Mouse (Mus musculus): Measurements from ENCODE around the gene Plxnb1.

DNA sequence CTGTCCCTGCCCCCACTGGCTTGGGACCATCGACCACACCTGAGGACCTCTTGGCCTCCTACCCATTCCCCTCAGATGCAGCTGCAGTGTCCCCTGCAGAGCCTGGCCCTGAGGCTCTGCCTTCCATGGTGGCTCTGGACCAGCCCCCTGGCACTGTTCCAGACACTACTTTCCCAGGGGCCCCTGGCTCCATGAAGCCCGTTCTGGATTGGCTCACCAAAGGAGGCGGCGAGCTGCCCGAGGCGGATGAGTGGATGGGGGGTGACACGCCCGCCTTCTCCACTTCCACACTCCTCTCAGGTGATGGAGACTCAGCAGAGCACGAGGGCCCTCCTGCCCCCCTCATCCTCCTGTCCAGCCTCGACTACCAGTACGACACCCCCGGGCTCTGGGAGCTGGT is 9.8 kb downstream of the Plxnb1 start:
- TF ChIP-seq CTCF (IDR thresholded peaks at IDR 0.05; ENCODE audit: extremely low read depth, insufficient read depth, low read length) (no peak), POLR2A (IDR thresholded peaks at IDR 0.05; ENCODE audit: extremely low read depth, insufficient read depth, low read length) (no peak)

Data from cortical plate, adult 2 months (tissue).